Mouse (Mus musculus) liver, embryonic 16.5 days (tissue): Measurements from ENCODE around the gene Ndrg4. TPM values are rescaled to one million over a fixed set of nuclear protein-coding genes. Genes with fewer than 3 reads are reported as not detected.

Source experiments
- ATAC-seq: fragments of 200-750 bp; cut with Nextera tagmentation; 2 replicates; pipeline ENCODE4 v1.8.0; 2017; ENCODE audit warnings: low read depth, mild to moderate bottlenecking, moderate number of reproducible peaks, moderate library complexity
- H3K27ac ChIP-seq: fragments of 300-500 bp; sonication (generic); 2 replicates; pipeline ENCODE4 v1.5.1; 2014; ENCODE audit warnings: mild to moderate bottlenecking, low read length
- H3K27me3 ChIP-seq: fragments of 300-500 bp; sonication (generic); 2 replicates; pipeline ENCODE4 v1.6.1; 2014; ENCODE audit warnings: low read depth, low read length, mixed read lengths; ENCODE audit not compliant: control insufficient read depth, insufficient read depth
- H3K36me3 ChIP-seq: fragments of 300-500 bp; sonication (generic); 2 replicates; pipeline ENCODE4 v1.6.1; 2014; ENCODE audit warnings: mild to moderate bottlenecking; ENCODE audit not compliant: control insufficient read depth, insufficient read depth
- H3K4me1 ChIP-seq: fragments of 300-500 bp; sonication (generic); 2 replicates; pipeline ENCODE4 v1.6.1; 2014; ENCODE audit warnings: low read depth, low read length, mixed read lengths; ENCODE audit not compliant: control insufficient read depth
- H3K4me2 ChIP-seq: fragments of 300-500 bp; sonication (generic); 2 replicates; pipeline ENCODE4 v1.6.1; 2014; ENCODE audit warnings: low read depth, low read length, mixed read lengths
- H3K4me3 ChIP-seq: fragments of 300-500 bp; sonication (generic); 2 replicates; pipeline ENCODE4 v1.5.1; 2014; ENCODE audit warnings: low read depth, mild to moderate bottlenecking, low read length
- H3K9ac ChIP-seq: fragments of 300-500 bp; sonication (generic); 2 replicates; pipeline ENCODE4 v1.6.1; 2014; ENCODE audit warnings: low read depth, low read length
- H3K9me3 ChIP-seq: fragments of 300-500 bp; sonication (generic); replicated peaks from 2 replicates; pipeline ENCODE4 v1.6.1; 2016; ENCODE audit warnings: low read length; ENCODE audit not compliant: control insufficient read depth
- WGBS: fragments of 180-500 bp; shearing (Covaris S2); extraction: QIAGEN DNeasy Blood & Tissue Kit; methylation state at CpG from one replicate; pipeline ENCODE4 v1.1.7; 2014; ENCODE audit not compliant: insufficient replicate concordance; 5-methylcytosine and 5-hydroxymethylcytosine counted together
- microRNA-seq: library from miRNA; unstranded; fragments of <30 nt; microRNA quantifications from one replicate; pipeline ENCODE4, GENCODE M21; 2016
- polyA plus RNA-seq: library from polyadenylated mRNA; unstranded; fragments of >200 nt; fragmentation: Nextera tagmentation; extraction: Ambion mirVana; gene quantifications from 2 replicates; pipeline ENCODE4 v1.2.1, GENCODE M21; 2015

Gene Ndrg4
- polyA plus RNA-seq, 1 experiment from 2014 or later, result 1.0 TPM

GRCm38 (mm10) chr8:95741732-95742131 is 65.0 kb downstream of the Ndrg4 start:
- ATAC-seq, result no peak

DNA sequence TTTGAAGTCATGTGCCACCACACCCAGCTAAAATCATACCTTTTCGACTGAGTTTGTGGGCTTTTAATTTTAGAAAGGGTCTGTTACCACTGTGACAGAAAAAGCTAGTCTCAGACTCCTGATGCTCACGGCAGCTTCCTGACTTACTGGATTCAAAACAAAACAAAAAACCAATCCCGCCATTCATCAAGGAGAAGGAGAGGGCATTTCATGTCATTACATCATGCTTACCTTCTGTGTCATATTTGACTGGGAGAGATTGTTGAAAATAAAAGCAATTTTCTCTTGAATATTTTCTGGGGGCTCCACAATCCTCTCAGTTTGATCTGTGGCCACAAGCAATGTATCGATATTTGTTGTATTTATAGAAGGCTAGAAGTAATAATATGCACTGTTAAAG is 71.2 kb downstream of the Ndrg4 start:
- no peak overlapping the region for H3K9ac ChIP-seq
- H3K4me1 ChIP-seq, result no peaks in the 10 kb centered on the region
- H3K27me3 ChIP-seq, result no peaks in the 10 kb centered on the region
- peaks cover 67% of the 10 kb centered on the region for H3K36me3 ChIP-seq
- 89% methylated on average over 4 of the region's 4 CpGs for WGBS
- no peak overlapping the region for H3K4me3 ChIP-seq
- ATAC-seq, result no peak
- H3K4me2 ChIP-seq, result no peak overlapping the region
- H3K9me3 ChIP-seq, result no peaks in the 10 kb centered on the region
- no peak overlapping the region for H3K27ac ChIP-seq

More at GRCm38 (mm10) chr8:95741732-95742131, 65.0 kb downstream of the Ndrg4 start:
- H3K36me3 ChIP-seq, result peaks cover 78% of the 10 kb centered on the region
- H3K4me1 ChIP-seq, result no peaks in the 10 kb centered on the region
- no peaks in the 10 kb centered on the region for H3K9me3 ChIP-seq
- no peaks in the 10 kb centered on the region for H3K27me3 ChIP-seq
- H3K4me3 ChIP-seq, result no peak overlapping the region
- no peak overlapping the region for H3K9ac ChIP-seq
- H3K4me2 ChIP-seq, result no peak overlapping the region
- no peak overlapping the region for H3K27ac ChIP-seq
- WGBS, result 93% methylated on average over 7 of the region's 7 CpGs

- Histone ChIP-seq H3K4me1 (no peaks in the 10 kb centered on the region), H3K4me3 (no peak overlapping the region), H3K4me2 (no peak overlapping the region), H3K9me3 (no peaks in the 10 kb centered on the region), H3K27ac (no peak overlapping the region), H3K27me3 (no peaks in the 10 kb centered on the region), H3K9ac (no peak overlapping the region), H3K36me3 (peaks cover 60% of the 10 kb centered on the region)
- 94% methylated on average over 1 of the region's 1 CpGs for WGBS
- no peak for ATAC-seq
Measured at GRCm38 (mm10) chr8:95751924-95752323, 75.1 kb downstream of the Ndrg4 start.

- 18% methylated on average over 6 of the region's 6 CpGs for WGBS
- no peak overlapping the region for H3K4me2 ChIP-seq
- H3K36me3 ChIP-seq, result peaks cover 67% of the 10 kb centered on the region
- peak; percentile 56; the same call in 1 of the 2 replicates for ATAC-seq
- no peak overlapping the region for H3K4me3 ChIP-seq
- H3K9me3 ChIP-seq, result no peaks in the 10 kb centered on the region
- no peak overlapping the region for H3K27ac ChIP-seq
- H3K27me3 ChIP-seq, result no peaks in the 10 kb centered on the region
- peaks cover 2% of the 10 kb centered on the region; the same call in 1 of the 2 replicates for H3K4me1 ChIP-seq
- no peak overlapping the region for H3K9ac ChIP-seq
Measured at GRCm38 (mm10) chr8:95760323-95760722, 83.5 kb downstream of the Ndrg4 start.

DNA sequence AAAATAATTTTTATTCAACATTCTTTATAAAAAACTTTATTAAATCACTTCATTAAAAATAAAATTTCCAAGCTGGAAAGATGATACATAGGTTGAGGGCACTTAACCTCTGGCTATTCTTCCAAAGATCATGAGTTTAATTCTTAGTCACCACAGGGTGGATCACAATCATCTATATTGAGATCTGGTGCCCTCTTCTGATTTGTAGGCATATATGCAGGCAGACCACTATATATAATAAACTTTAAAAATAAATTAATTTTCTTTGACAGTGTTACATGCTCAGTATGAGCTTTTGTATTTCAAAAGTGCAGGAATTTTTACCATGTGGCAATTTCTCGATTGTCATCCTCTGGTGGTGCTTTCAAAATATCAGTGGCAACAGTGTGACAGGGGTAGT is 87.4 kb downstream of the Ndrg4 start:
- H3K9ac ChIP-seq, result no peak overlapping the region
- peaks cover 67% of the 10 kb centered on the region for H3K36me3 ChIP-seq
- H3K4me1 ChIP-seq, result peaks cover 2% of the 10 kb centered on the region; the same call in 1 of the 2 replicates
- no peaks in the 10 kb centered on the region for H3K9me3 ChIP-seq
- H3K4me3 ChIP-seq, result no peak overlapping the region
- WGBS, result 84% methylated on average over 1 of the region's 1 CpGs
- ATAC-seq, result no peak
- H3K4me2 ChIP-seq, result no peak overlapping the region
- no peaks in the 10 kb centered on the region for H3K27me3 ChIP-seq
- H3K27ac ChIP-seq, result no peak overlapping the region

Small RNAs within 50 kb of the gene (microRNA-seq; reads per million reads assigned to microRNA genes)
- gene Mir7073, result 1.2 reads per million

Other genes with a start within 250 kb of the Ndrg4 start
- gene Cfap20, start 242.1 kb upstream of the Ndrg4 start, polyA plus RNA-seq, result 27.7 and 27.8 TPM in 2 replicates
- 2.7 and 3.1 TPM in 2 replicates for gene Csnk2a2, start 186.9 kb upstream of the Ndrg4 start, polyA plus RNA-seq
- gene Ccdc113, start 142.9 kb upstream of the Ndrg4 start, polyA plus RNA-seq, result not detected in 2 replicates
- not detected in 2 replicates for gene Prss54, start 100.6 kb upstream of the Ndrg4 start, polyA plus RNA-seq
- gene Gins3, start 43.5 kb upstream of the Ndrg4 start, polyA plus RNA-seq, result 7.8 and 7.9 TPM in 2 replicates
- 12.4 and 13.6 TPM in 2 replicates for gene Setd6, start 38.9 kb downstream of the Ndrg4 start, polyA plus RNA-seq
- 29.6 and 30.6 TPM in 2 replicates for gene Cnot1, start 130.5 kb downstream of the Ndrg4 start, polyA plus RNA-seq
- gene Sap18b, start 148.4 kb downstream of the Ndrg4 start, polyA plus RNA-seq, result 180 and 207 TPM in 2 replicates
- 7.8 and 9.8 TPM in 2 replicates for gene Slc38a7, start 176.6 kb downstream of the Ndrg4 start, polyA plus RNA-seq
- gene Got2, start 211.6 kb downstream of the Ndrg4 start, polyA plus RNA-seq, result 254 and 279 TPM in 2 replicates